Mouse (Mus musculus) liver, embryonic 13.5 days (tissue): ENCODE results near the gene Zfp697. TPM values are rescaled to one million over a fixed set of nuclear protein-coding genes. Genes with fewer than 3 reads are reported as not detected.
"Not testable (repeated sequence)": the region's sequence is repeated elsewhere in the genome, so short reads cannot be mapped to it uniquely, and the experiment has no call there.

Experiments used
- ATAC-seq: fragments of 200-750 bp; cut with Nextera tagmentation; 2 replicates; pipeline ENCODE4 v1.8.0; 2017; ENCODE audit warnings: low read depth, mild to moderate bottlenecking, moderate number of reproducible peaks, moderate library complexity
- DNase-seq: peaks from one replicate; pipeline ENCODE4 v3.0.0; 2022
- H3K27ac ChIP-seq: fragments of 300-500 bp; sonication (generic); 2 replicates; pipeline ENCODE4 v1.5.1; 2015; ENCODE audit warnings: moderate library complexity, mild to moderate bottlenecking, inconsistent platforms
- H3K27me3 ChIP-seq: fragments of 300-500 bp; sonication (generic); 2 replicates; pipeline ENCODE4 v1.6.1; 2015; ENCODE audit warnings: mild to moderate bottlenecking, inconsistent platforms
- H3K36me3 ChIP-seq: fragments of 300-500 bp; sonication (generic); 2 replicates; pipeline ENCODE4 v1.6.1; 2015; ENCODE audit warnings: mild to moderate bottlenecking, inconsistent platforms
- H3K4me1 ChIP-seq: fragments of 300-500 bp; sonication (generic); replicated peaks from 2 replicates; pipeline ENCODE4 v1.6.1; 2015; ENCODE audit warnings: inconsistent platforms
- H3K4me2 ChIP-seq: fragments of 300-500 bp; sonication (generic); 2 replicates; pipeline ENCODE4 v1.6.1; 2015; ENCODE audit warnings: inconsistent platforms, mild to moderate bottlenecking, moderate library complexity
- H3K4me3 ChIP-seq: fragments of 300-500 bp; sonication (generic); replicated peaks from 2 replicates; pipeline ENCODE4 v1.5.1; 2015; ENCODE audit warnings: mild to moderate bottlenecking, inconsistent platforms
- H3K9ac ChIP-seq: fragments of 300-500 bp; sonication (generic); 2 replicates; pipeline ENCODE4 v1.6.1; 2015; ENCODE audit warnings: mild to moderate bottlenecking, inconsistent platforms
- H3K9me3 ChIP-seq: fragments of 300-500 bp; sonication (generic); replicated peaks from 2 replicates; pipeline ENCODE4 v1.6.1; 2016; ENCODE audit warnings: inconsistent platforms
- WGBS: fragments of 180-500 bp; shearing (Covaris S2); methylation state at CpG from one replicate; pipeline ENCODE4 v1.1.7; 2015; ENCODE audit not compliant: insufficient replicate concordance; 5-methylcytosine and 5-hydroxymethylcytosine counted together
- polyA plus RNA-seq: library from polyadenylated mRNA; unstranded; fragments of >200 nt; fragmentation: Nextera tagmentation; extraction: Ambion mirVana; gene quantifications from 2 replicates; pipeline ENCODE4 v1.2.1, GENCODE M21; 2015

Gene Zfp697
- polyA plus RNA-seq, 1 experiment from 2014 or later = 2.8 TPM

GRCm38 (mm10) chr3:98548495-98548894, 166.2 kb downstream of the Zfp697 start:
- H3K36me3 ChIP-seq, H3K9ac ChIP-seq, H3K27ac ChIP-seq, H3K9me3 ChIP-seq, H3K4me3 ChIP-seq, ATAC-seq, H3K27me3 ChIP-seq, H3K4me1 ChIP-seq, DNase-seq, H3K4me2 ChIP-seq: not testable (repeated sequence)
- no CpG with 5 or more reads among the region's 1 CpGs for WGBS

GRCm38 (mm10) chr3:98550215-98550614, 168.0 kb downstream of the Zfp697 start:
- not testable (repeated sequence) for H3K4me2 ChIP-seq, H3K27me3 ChIP-seq, H3K4me1 ChIP-seq, DNase-seq, H3K27ac ChIP-seq, H3K36me3 ChIP-seq, H3K9ac ChIP-seq, H3K9me3 ChIP-seq, H3K4me3 ChIP-seq
- WGBS = no CpG with 5 or more reads among the region's 2 CpGs
- ATAC-seq = peak; percentile 53; the same call in 1 of the 2 replicates

GRCm38 (mm10) chr3:98550832-98551231, 168.6 kb downstream of the Zfp697 start:
- DNase-seq, H3K4me2 ChIP-seq, H3K36me3 ChIP-seq, H3K27me3 ChIP-seq, H3K9me3 ChIP-seq, H3K27ac ChIP-seq, H3K4me3 ChIP-seq, ATAC-seq, H3K9ac ChIP-seq, H3K4me1 ChIP-seq: not testable (repeated sequence)
- no CpG with 5 or more reads among the region's 1 CpGs for WGBS

- ATAC-seq = peak; percentile 65
- H3K36me3 ChIP-seq, H3K4me3 ChIP-seq, H3K4me2 ChIP-seq, H3K9me3 ChIP-seq, H3K9ac ChIP-seq, H3K27ac ChIP-seq, DNase-seq, H3K4me1 ChIP-seq, H3K27me3 ChIP-seq: not testable (repeated sequence)
- WGBS = no CpG with 5 or more reads among the region's 5 CpGs
Measured at GRCm38 (mm10) chr3:98560711-98561110, 178.4 kb downstream of the Zfp697 start.

GRCm38 (mm10) chr3:98563831-98564230, 181.6 kb downstream of the Zfp697 start:
- WGBS = no CpG with 5 or more reads among the region's 2 CpGs
- not testable (repeated sequence) for H3K27ac ChIP-seq, H3K4me2 ChIP-seq, H3K27me3 ChIP-seq, H3K36me3 ChIP-seq, DNase-seq, H3K9ac ChIP-seq, H3K9me3 ChIP-seq, H3K4me1 ChIP-seq, ATAC-seq, H3K4me3 ChIP-seq

GRCm38 (mm10) chr3:98564894-98565293, 182.6 kb downstream of the Zfp697 start:
- ATAC-seq, H3K36me3 ChIP-seq, H3K27me3 ChIP-seq, H3K4me3 ChIP-seq, H3K4me2 ChIP-seq, DNase-seq, H3K9me3 ChIP-seq, H3K27ac ChIP-seq, H3K4me1 ChIP-seq, H3K9ac ChIP-seq: not testable (repeated sequence)
- no CpG with 5 or more reads among the region's 3 CpGs for WGBS

GRCm38 (mm10) chr3:98567717-98568116, 185.5 kb downstream of the Zfp697 start:
- DNase-seq, H3K36me3 ChIP-seq, H3K27ac ChIP-seq, H3K4me2 ChIP-seq, ATAC-seq, H3K27me3 ChIP-seq, H3K4me1 ChIP-seq, H3K9me3 ChIP-seq, H3K4me3 ChIP-seq, H3K9ac ChIP-seq: not testable (repeated sequence)
- 50% methylated on average over 2 of the region's 2 CpGs for WGBS

GRCm38 (mm10) chr3:98581024-98581423, 198.8 kb downstream of the Zfp697 start:
- 57% methylated on average over 1 of the region's 1 CpGs for WGBS
- H3K4me2 ChIP-seq, H3K36me3 ChIP-seq, H3K9ac ChIP-seq, H3K27me3 ChIP-seq, H3K9me3 ChIP-seq, ATAC-seq, H3K4me3 ChIP-seq, H3K27ac ChIP-seq, DNase-seq, H3K4me1 ChIP-seq: not testable (repeated sequence)

GRCm38 (mm10) chr3:98582202-98582601, 199.9 kb downstream of the Zfp697 start:
- not testable (repeated sequence) for H3K27me3 ChIP-seq, ATAC-seq, H3K9ac ChIP-seq, H3K27ac ChIP-seq, H3K9me3 ChIP-seq, DNase-seq, H3K4me2 ChIP-seq, H3K36me3 ChIP-seq, H3K4me3 ChIP-seq, H3K4me1 ChIP-seq
- WGBS = no CpG with 5 or more reads among the region's 1 CpGs

- not testable (repeated sequence) for H3K9ac ChIP-seq, DNase-seq, ATAC-seq, H3K9me3 ChIP-seq, H3K27me3 ChIP-seq, H3K4me3 ChIP-seq, H3K36me3 ChIP-seq, H3K27ac ChIP-seq, H3K4me1 ChIP-seq, H3K4me2 ChIP-seq
Measured at GRCm38 (mm10) chr3:98582622-98583021, 200.4 kb downstream of the Zfp697 start.

GRCm38 (mm10) chr3:98587721-98588120, 205.5 kb downstream of the Zfp697 start:
- Histone ChIP-seq H3K4me1 (no peaks in the 10 kb centered on the region), H3K27ac (peak overlapping the region; percentile 55), H3K9me3 (no peaks in the 10 kb centered on the region), H3K9ac (no peak overlapping the region), H3K4me3 (no peak overlapping the region), H3K27me3 (no peaks in the 10 kb centered on the region), H3K36me3 (no peaks in the 10 kb centered on the region), H3K4me2 (no peak overlapping the region)
- DNase-seq (no peak), ATAC-seq (peak; percentile 68)
- 62% methylated on average over 2 of the region's 2 CpGs for WGBS

GRCm38 (mm10) chr3:98588707-98589106, 206.4 kb downstream of the Zfp697 start, which contains the start of gene Gm10681:
Gm10681 (minus strand) TSS chr3:98588807.
- no peak for ATAC-seq
- no peak for DNase-seq
- Histone ChIP-seq H3K36me3 (no peaks in the 10 kb centered on the region), H3K4me3 (no peak within 1 kb of the TSS), H3K4me1 (no peaks in the 10 kb centered on the region), H3K27me3 (no peaks in the 10 kb centered on the region), H3K9ac (no peak within 1 kb of the TSS), H3K4me2 (no peak within 1 kb of the TSS), H3K27ac (peak within 1 kb of the TSS; percentile 55), H3K9me3 (no peaks in the 10 kb centered on the region)

- ATAC-seq, H3K9ac ChIP-seq, DNase-seq, H3K4me3 ChIP-seq, H3K27ac ChIP-seq, H3K4me1 ChIP-seq, H3K27me3 ChIP-seq, H3K9me3 ChIP-seq, H3K36me3 ChIP-seq, H3K4me2 ChIP-seq: not testable (repeated sequence)
Measured at GRCm38 (mm10) chr3:98613540-98613939, 231.3 kb downstream of the Zfp697 start.
